Mouse (Mus musculus): ENCODE results near the gene Zbtb48. TPM values are rescaled to one million over a fixed set of nuclear protein-coding genes. Genes with fewer than 3 reads are reported as not detected.

The Zbtb48 gene
- total RNA-seq, 4 experiments from 2014 or later = 11.7 to 17.5 (median 14.0) TPM

DNA sequence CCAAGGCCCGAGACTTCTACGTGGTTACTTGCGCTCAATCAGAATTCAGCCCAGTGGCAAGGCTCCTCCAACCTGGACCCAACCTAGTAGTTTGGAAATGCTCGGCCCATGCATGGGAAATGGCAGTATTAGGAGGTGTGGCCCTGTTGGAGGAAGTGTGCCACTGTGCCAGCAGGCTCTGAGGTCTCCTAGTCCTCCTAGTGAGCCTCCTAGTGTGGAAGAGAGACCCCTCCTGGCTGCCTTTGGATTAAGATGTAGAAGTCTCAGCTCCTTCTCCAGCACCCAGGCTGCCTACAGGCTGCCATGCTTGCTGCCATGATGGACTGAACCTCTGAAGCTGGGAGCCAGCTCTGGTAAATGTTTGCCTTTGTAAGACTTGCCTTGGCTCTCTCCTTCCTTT is 2.5 kb upstream of the Zbtb48 start:
- DNase-seq (ENCODE audit: low spot score in 2 of 2) = no peak

DNA sequence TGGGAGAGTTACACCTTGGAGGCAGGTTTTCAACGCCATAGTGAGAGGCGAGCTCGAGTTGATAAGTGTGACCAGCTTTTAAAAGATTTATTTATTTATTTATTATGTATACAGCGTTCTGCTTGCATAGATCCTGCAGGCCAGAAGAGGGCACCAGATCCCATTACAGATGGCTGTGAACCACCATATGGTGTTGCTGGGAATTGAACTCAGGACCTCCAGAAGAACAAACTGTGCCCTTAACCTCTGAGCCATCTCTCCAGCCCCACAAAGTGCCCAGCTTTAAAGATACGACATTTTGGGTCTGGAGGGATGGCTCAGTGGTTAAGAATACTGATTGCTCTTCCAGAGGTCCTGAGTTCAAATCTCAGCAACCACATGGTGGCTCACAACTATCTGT is 1.6 kb upstream of the Zbtb48 start:
- DNase-seq (ENCODE audit: low spot score in 2 of 2) = no peak

DNA sequence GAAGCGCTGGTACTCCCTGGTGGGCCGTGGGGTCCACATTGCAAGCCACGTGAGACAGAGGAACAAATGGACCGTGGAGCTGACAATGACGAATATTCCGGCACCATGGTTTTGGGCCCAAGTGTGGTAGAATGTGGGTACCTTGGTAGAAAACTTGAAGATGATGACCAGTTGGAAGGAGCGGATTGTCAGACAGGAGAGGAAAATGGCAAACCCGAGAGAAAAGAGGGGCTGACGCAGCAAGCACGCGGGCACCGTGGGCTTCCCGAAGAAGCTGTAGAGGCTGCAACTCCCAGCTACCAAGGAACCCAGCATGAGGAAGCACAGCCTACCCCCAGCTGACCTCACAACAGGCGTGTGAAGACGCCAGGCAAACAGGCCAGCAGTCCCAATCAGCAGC is 985 bp upstream of the Zbtb48 start:
- no peak for DNase-seq (ENCODE audit: low spot score in 2 of 2)

DNA sequence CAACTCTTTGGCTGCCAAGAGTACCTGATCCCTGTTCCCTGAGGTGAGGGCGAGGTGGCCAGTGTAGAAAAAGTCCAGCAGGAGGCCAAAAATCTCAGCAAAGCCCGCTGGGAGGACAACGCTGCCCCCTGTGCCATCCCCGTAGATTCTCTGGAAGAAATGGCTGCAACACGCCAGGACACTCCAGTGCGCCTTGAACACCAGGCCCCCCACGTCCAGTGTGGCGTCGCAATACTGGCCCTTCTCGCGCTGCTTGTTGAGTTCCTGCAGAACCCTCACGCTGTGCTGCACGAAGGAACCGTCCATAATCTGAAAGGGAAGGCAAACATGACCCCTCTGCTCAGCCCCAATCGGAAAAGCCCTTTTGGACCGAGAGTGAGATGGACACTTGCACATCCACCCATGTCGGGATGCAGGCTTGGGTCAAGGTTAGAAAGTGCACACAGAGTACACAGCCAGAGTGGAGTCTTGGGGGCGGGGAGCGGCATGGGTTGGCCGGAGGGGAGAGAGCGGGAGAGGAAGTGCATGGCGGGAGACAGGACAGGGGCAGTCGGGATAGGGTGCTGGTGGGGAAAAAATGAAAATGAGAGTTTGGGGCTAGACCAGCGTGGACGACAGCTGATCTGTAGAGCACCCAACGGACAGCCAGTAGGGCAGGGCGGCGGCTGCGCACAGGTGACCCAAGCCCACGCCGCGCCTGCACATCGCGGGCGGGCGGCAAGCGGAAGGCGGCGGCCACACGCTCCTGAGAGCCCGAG is 541 bp downstream of the Zbtb48 start:
- DNase-seq (ENCODE audit: low spot score in 2 of 2) = no peak

DNA sequence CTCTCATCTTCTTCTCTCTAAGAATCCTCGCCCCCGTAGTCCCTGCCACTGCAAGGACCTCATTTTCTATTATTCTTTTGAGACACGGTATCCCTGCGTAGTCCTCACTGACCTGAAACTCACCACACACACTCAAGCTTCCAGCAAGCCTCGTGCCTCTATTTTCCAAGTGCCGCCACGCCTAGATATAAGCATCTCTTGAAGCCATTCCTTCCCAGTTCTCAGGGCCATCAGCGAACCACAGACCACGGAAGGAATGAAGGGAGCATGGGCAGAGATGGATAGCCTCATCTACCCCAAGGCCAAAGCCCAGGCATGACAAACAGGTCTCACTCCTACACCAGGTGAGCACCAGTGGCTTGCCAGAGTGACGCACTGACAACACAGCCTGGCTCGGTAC is 2.9 kb downstream of the Zbtb48 start:
- DNase-seq (ENCODE audit: low spot score in 2 of 2) = no peak

DNA sequence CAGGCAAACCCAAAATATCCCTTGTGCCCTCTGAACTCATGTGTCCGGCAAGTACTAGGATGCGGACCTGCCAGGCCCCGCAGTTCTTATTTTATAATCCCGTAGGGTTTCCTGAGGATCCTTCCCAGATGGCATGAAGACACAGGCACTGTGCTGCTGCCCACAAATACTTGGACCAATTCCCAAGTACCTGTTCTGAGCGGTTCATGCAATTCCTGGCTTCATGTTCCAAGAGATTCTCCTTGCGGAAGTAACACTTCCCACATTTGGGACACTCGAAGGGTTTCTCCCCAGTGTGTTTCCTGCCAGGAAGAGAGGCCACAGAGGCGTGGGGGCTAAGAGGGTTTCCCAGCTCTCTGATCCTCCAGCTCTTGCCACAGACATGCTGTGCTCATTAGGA is 5.0 kb downstream of the Zbtb48 start:
- DNase-seq (ENCODE audit: low spot score in 2 of 2) = no peak

DNA sequence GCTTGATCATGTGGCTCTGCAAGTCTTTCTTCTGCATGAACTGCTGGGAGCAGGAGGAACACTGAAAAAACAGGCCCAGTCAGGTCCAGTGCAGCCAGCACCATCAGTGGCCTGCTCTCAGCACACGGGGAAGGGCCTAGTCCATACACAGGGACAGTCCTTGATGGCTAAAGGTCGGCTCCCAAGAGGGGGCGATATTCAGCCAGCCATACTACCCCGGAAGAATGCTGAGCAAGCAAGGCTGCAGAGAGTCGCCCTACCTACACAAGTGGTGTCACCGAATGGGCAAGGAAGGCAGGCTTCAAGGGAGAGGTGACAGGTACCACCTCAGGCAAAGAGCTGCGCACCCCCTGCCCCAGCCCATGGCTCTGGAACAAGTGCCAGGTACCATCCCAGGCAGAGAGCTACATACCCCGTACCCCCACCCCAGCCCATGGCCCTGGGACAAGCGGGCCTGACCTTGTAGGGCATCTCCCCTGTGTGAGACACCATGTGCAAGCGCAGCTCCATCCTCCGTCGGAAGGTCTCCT is 5.8 kb downstream of the Zbtb48 start:
- DNase-seq (ENCODE audit: low spot score in 2 of 2) = no peak

DNA sequence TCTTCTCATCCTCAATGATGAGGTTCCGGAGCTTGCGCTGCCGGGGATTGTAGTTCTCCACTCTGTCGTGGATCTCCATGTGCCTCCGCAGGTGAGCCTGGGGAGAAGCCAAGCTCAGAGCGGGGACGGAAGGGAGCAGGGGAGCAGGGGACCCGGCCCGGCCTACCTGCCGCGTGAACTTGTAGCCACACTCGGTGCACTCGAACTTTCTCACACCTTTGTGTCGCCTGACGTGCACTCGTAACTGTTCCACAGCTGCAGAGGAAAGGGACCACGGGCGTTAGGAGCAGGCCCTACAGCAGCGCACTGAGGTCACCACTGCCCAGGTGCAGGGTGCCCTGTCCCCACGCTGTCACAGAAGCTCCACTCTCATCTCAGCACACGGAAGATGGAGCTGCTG is 7.4 kb downstream of the Zbtb48 start:
- DNase-seq (ENCODE audit: low spot score in 2 of 2) = no peak

DNA sequence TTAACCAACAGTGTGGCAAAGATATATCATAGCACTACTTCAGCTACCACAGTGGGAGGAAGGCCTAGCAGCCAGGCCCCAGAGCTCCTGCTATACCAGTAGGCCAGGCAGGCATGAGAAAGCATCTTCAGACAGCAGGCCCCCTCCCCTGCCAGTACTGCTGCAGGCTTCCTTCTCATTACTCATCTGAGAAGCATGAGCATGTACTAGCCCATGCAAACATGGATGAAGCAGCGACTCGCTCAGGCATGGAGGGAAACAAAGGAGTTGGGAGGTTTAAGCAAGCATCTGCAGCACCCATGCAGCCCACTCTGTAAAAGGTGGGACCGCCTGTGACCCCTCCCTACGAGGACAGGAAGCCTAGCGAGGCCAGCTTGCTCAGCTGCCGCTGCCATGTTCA is 8.4 kb downstream of the Zbtb48 start:
- DNase-seq (ENCODE audit: low spot score in 2 of 2) = no peak

DNA sequence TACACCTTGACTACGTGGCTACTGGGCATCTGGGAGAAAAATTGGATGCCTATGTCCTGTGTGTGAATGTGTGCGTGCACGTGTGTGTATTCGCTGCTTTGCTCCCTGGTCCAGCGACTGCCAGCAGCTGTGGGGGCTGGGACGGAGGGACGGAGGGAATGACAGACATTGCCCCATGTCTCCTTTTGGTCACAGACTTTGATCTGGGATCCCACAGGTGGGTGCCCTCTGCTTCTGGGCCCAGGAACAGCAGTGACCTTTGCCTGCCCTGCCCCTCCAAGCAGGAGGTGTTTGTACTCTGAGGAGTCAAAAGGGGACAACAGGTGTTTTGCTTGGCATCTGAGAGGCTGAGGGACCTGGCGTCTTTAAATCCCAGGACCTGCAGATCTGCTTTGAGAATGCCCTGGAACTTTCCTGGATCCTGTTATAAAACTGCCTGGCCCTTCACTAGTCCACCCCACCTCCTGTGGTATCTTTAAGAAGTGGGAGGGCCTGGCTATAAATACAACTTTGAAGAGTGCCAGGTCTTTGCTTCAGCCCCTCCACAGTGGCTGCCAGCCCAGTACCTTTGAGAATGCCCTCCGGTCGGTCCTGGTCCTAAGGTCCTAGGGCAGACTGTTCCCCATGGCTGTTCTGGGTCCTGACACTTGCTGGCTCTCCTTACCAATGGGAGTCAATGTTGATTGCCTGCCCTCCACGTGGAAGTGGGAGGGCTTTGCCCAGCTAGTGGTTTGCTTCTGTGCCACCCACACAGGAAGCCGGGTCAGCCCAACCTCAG is 14.2 kb downstream of the Zbtb48 start:
- DNase-seq (ENCODE audit: low spot score in 2 of 2) = no peak

DNA sequence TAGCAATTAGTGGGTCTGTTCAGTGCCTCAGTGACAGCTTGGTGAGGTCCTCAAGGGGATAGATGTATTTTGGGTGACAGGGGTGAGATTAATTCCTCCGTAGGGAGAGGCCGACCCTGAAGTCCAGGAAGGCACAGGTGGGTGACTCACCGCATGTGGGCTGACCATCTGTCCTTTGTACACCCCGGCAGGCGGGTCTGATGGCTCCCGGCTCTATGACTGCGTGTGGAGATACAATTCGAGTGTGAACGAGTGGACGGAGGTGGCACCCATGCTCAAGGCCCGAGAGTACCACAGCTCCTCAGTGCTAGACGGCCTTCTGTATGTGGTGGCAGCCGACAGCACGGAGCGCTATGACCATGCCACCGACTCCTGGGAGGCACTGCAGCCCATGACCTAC is 15.4 kb downstream of the Zbtb48 start:
- no peak for DNase-seq (ENCODE audit: low spot score in 2 of 2)

DNA sequence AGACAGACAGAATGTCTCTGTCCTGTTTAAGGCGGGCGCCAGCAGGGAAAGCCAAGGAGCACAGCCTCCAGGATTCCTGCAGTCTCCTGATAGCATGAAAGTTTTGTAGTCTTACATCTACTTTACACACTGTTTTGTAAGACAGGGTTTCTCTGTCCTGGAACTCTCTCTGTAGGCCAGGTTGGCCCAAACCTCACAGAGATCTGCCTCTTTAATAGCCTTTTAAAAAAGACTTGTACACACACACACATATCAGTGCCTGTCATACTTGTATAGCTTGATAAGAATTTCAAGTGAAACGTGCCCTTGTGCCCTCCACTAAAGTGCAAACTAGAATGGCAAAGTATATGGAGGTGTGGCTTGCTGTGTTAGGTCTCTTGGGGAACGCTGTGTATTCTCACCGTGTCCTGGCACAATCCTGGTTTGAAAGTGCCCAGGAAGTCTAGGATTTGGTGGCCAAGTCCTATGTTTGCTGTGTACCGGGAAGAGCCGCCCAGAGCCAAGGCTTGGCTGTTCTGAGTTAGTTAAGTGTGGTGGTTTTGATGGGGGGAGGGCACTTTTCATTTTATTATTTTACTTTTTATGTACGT is 16.2 kb downstream of the Zbtb48 start:
- no peak for DNase-seq (ENCODE audit: low spot score in 2 of 2)

DNA sequence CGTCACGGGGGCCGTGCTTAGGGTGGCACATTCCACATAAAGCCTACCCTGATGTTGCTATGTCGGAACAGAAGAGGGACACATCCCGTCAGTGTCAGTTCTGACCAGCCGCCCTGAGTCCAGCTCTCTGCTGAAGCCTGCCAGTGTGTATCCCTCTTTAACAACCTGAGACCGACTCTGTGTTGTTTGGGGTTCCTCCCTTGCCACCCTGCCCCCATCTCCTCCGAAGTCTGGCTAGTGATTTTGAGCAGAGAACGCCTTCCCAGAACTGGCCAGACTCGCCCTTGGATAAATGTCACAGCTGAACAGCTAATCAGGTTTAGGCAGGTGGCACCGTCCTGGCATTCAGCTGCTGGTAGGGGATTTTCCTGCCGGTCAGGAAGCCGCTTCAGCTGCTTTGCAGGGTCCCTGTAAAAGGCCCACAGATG is 16.8 kb downstream of the Zbtb48 start:
- no peak for DNase-seq (ENCODE audit: low spot score in 2 of 2)

DNA sequence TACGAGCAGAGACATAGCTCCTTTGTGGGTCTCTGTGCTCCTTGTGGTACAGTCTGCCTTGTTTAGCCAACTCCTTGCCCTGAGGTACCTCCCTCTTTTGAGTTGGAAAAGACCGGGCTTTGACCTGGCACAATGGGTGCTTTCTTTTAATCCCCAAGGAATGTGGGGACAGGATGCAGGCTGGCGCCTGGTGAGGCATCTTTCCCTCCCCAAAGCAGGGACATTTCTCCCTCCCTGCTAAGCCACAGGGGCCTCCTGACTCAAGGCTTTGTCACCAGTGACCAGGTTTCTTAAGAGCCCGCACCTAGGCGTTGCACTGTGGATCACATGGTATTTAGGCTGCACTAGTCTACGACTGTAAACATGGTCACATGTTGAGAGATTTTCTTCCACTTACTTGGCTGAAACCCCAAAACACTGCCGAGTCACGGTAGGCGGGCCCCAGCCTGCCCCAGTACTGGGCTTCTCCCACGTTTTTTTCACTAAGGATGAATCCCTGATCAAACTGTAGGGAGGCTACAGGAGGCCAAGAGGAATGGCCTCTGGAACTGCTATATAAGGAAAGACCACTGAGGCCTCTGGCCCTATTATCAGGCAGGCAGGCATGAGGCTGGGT is 17.3 kb downstream of the Zbtb48 start:
- no peak for DNase-seq (ENCODE audit: low spot score in 2 of 2)

DNA sequence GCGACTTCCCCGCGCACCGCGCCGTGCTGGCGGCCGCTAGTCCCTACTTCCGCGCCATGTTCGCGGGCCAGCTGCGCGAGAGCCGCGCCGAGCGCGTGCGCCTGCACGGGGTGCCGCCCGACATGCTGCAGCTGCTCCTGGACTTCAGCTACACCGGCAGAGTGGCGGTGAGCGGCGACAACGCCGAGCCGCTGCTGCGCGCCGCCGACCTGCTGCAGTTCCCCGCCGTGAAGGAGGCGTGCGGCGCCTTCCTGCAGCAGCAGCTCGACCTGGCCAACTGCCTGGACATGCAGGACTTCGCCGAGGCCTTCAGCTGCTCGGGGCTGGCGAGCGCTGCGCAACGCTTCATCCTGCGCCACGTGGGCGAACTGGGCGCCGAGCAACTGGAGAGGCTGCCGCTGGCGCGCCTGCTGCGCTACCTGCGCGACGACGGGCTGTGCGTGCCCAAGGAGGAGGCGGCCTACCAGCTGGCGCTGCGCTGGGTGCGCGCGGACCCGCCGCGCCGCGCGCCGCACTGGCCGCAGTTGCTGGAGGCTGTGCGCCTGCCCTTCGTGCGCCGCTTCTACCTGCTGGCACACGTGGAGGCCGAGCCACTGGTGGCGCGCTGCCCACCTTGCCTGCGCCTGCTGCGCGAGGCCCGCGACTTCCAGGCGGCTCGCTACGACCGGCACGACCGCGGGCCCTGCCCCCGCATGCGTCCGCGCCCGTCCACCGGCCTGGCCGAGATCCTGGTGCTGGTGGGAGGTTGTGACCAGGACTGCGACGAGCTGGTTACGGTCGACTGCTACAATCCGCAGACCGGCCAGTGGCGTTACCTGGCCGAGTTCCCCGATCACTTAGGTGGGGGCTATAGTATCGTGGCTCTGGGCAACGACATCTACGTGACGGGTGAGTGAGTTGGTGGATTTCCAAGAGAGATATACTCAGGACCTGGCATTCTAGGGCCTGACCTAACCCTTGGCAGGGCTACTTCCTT is 18.1 kb downstream of the Zbtb48 start:
- peak; percentile 57 to 85 for DNase-seq (ENCODE audit: low spot score in 2 of 2)

DNA sequence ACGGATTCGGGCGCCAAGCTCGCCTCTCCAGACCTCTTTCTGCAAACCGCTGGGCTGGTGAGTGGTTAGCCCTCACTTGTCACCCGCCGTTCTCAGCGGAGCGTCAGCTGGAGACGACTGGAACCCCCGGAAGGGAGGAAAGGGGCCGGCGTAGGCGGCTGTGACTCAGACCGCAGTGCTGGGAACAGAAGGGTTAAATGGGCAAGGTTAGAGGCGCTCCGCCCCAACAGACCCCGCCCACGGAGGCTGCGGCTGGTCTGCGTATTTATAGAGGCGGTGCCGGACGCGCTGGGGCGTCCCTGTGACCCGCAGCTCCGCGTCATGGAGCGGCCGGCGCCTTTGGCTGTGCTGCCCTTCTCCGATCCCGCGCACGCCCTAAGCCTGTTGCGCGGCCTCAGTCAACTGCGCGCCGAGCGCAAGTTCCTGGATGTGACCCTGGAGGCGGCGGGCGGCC is 18.8 kb downstream of the Zbtb48 start, which contains the start of gene Klhl21:
Gene Klhl21 (plus strand): TSS at position 182 of the 454 bp plus-strand sequence.
- DNase-seq (ENCODE audit: low spot score in 2 of 2) = peak; percentile 84 to 93

DNA sequence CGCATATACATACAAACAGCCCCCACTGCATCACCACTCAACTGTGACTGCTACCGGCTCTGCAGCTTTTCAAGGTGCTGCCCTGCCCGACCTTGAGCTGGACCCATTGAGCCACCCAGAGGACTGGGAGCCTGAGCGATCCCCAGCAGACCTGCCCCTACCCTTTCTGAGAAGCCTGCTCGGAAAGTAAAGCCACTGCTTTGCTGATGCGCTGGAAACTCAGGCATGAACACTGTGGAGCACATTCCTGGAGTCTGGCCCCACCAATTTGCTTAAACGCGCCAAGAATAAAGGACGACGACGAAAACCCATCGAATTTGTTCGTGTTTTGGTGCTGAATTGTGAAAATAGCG is 19.3 kb downstream of the Zbtb48 start:
- DNase-seq (ENCODE audit: low spot score in 2 of 2) = no peak

DNA sequence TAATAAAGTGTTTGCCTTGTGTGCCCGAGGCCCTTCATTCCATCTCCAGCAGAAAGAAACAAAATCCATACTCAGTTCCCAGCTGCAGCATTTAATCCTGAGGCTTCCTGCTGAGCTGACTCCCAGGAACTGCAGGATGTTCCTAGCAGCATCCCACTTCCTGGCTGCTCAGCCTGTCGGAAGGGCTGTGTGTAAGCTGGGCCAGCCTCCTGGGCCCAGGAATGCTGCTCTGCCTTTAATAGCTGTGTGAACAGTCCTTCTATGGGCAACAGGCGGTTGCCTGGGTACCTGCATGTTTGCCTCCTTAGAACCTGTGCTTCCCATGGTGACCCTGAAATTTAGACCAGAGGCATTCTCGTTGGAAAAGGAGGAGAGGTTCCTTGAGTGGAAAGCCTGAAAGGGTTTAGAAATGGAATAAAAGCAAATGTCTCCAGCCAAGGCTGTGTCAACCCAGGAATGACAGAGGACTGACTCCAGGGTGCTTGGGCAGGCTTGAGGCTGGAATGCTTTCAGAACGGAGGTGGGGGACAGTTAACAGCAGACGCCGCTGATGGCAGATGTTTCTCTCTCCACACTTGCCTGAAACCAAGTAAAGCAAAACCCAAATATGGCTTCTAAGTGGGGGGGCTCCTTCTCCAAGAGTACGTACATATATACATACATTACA is 19.9 kb downstream of the Zbtb48 start:
- no peak for DNase-seq (ENCODE audit: low spot score in 2 of 2)

DNA sequence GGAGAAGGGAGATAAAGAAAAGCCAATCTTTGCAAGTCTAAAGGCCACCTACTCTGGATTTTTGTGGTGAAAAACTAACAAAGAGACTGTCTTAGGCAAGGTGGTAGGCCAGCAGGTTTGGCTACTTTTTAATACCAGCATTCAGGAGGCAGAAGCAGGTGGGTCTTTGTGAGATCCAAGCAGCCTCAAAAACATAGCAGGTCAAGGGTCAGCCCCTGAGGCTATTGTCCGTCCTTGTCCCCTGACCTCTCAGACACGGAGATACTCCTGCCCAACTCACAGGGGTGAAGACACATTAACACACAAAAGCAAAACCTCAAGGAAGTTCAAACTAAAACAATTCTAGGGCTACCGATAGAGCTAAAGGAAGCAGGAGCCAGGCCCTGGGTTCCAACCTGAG is 20.7 kb downstream of the Zbtb48 start:
- DNase-seq (ENCODE audit: low spot score in 2 of 2) = no peak

DNA sequence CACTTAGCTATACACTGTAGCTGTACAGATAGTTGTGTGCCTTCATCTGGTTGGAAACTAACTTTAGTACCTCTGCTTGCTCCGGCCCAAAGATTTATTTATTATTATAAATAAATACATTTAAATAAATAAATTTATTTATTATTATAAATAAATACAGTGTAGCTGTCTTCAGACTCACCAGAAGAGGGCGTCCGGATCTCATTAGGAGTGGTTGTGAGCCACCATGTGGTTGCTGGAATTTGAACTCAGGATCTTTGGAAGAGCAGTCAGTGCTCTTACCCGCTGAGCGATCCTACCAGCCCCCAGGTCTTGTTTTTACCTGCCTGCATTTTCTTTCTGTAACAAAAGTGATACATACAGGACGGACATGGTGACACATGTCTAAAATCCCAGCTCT is 21.3 kb downstream of the Zbtb48 start:
- no peak for DNase-seq (ENCODE audit: low spot score in 2 of 2)

All from left cerebral cortex, adult 8-10 months (tissue).